Mouse (Mus musculus) myocyte (in vitro differentiated cells): ENCODE measurements around the gene Olfr1359. TPM values are rescaled to one million over a fixed set of nuclear protein-coding genes. Genes with fewer than 3 reads are reported as not detected.
"Not testable (repeated sequence)": the region's sequence is repeated elsewhere in the genome, so short reads cannot be mapped to it uniquely, and the experiment has no call there.

Experiments used
- H3K27me3 ChIP-seq: one replicate; pipeline ENCODE4 v1.6.1; 2011; ENCODE audit not compliant: control insufficient read depth, insufficient read depth, insufficient read length
- H3K36me3 ChIP-seq: one replicate; pipeline ENCODE4 v1.6.1; 2011; ENCODE audit not compliant: control insufficient read depth, insufficient read depth
- H3K4me2 ChIP-seq: one replicate; pipeline ENCODE4 v1.6.1; 2011; ENCODE audit warnings: low read depth, control low read depth
- H3K4me3 ChIP-seq: one replicate; pipeline ENCODE4 v1.5.1; 2011; ENCODE audit warnings: mild to moderate bottlenecking, control low read depth, moderate library complexity
- H3K79me2 ChIP-seq: one replicate; pipeline ENCODE4 v1.6.1; 2011; ENCODE audit not compliant: control insufficient read depth, insufficient read depth
- H3ac ChIP-seq: one replicate; pipeline ENCODE4 v1.6.1; 2011; ENCODE audit not compliant: control insufficient read depth, insufficient read length
- E2F4 ChIP-seq: IDR thresholded peaks from one replicate; pipeline ENCODE4 v1.6.1; 2011; ENCODE audit warnings: mild to moderate bottlenecking, control low read depth, moderate library complexity; ENCODE audit not compliant: insufficient read depth
- MYOG ChIP-seq, 3 experiments: IDR thresholded peaks; one replicate each; pipeline ENCODE4 v1.6.1; 2011; ENCODE audit warnings: control low read depth in 2 of 3, low read depth in 2 of 3, mild to moderate bottlenecking in 2 of 3; ENCODE audit not compliant: insufficient read length in 2 of 3, control insufficient read depth in 1 of 3, insufficient read depth in 1 of 3
- POLR2A ChIP-seq: IDR thresholded peaks from one replicate; pipeline ENCODE4 v1.6.1; 2011; ENCODE audit warnings: low read depth, mild to moderate bottlenecking, control low read depth, moderate library complexity; ENCODE audit not compliant: insufficient read length
- POLR2AphosphoS2 ChIP-seq: IDR thresholded peaks from one replicate; pipeline ENCODE4 v1.6.1; 2011; ENCODE audit warnings: low read depth, control low read depth; ENCODE audit not compliant: insufficient read length
- polyA plus RNA-seq: library from polyadenylated mRNA; unstranded; fragments of >200 nt; fragmentation: generic; extraction: Trizol; gene quantifications from one replicate; pipeline ENCODE4 v1.2.1, GENCODE M21; 2012; ENCODE audit warnings: missing spikeins

Gene Olfr1359
- polyA plus RNA-seq, 1 experiment: not detected

DNA sequence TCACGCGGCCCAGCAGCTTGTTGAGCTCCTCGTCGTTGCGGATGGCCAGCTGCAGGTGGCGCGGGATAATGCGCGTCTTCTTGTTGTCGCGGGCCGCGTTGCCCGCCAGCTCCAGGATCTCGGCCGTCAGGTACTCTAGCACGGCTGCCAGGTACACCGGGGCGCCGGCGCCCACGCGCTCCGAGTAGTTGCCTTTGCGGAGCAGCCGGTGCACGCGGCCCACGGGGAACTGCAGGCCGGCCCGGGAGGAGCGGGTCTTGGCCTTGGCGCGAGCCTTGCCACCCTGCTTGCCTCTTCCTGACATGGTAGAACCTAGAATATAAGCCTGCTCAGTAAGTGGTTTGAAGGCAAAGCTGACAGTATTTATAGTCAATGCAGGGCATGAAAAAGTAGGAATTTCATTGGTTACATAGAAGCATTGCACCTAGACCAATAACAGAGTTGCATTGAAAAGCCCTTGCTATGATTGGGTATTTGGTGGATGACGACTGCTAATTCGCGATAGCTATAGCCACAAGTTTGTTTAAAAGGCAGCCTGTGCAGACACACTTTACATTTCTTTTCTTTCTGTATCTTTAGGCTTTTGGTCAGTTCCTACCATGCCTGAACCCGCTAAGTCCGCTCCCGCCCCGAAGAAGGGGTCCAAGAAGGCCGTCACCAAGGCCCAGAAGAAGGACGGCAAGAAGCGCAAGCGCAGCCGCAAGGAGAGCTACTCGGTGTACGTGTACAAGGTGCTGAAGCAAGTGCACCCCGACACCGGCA, 55.8 kb downstream of the Olfr1359 start, which contains the start of the genes Hist1h2ak and Hist1h2bn:
Gene Hist1h2ak, minus strand, starts transcription at position 304 of the 762 bp plus-strand sequence.
Gene Hist1h2bn, plus strand, starts transcription at position 600 of the 762 bp plus-strand sequence.
- not testable (repeated sequence) for H3ac ChIP-seq, H3K27me3 ChIP-seq, H3K36me3 ChIP-seq
- peak within 1 kb of the TSS; percentile 74 for H3K4me2 ChIP-seq
- peak within 1 kb of the TSS; percentile 24 for H3K4me3 ChIP-seq
- peaks cover 10% of the 10 kb centered on the region for H3K79me2 ChIP-seq
- TF ChIP-seq POLR2AphosphoS2 (peak; percentile 96), POLR2A (peak; percentile 91)

- TF ChIP-seq E2F4 (peak; percentile 93), POLR2AphosphoS2 (peak; percentile 67)
- Histone ChIP-seq H3K4me3 (peak overlapping the region; percentile 24), H3K4me2 (peak overlapping the region; percentile 71)
- not testable (repeated sequence) for H3ac ChIP-seq, H3K79me2 ChIP-seq, H3K36me3 ChIP-seq, H3K27me3 ChIP-seq
Observed at GRCm38 (mm10) chr13:21754294-21755001, 56.5 kb downstream of the Olfr1359 start.

DNA sequence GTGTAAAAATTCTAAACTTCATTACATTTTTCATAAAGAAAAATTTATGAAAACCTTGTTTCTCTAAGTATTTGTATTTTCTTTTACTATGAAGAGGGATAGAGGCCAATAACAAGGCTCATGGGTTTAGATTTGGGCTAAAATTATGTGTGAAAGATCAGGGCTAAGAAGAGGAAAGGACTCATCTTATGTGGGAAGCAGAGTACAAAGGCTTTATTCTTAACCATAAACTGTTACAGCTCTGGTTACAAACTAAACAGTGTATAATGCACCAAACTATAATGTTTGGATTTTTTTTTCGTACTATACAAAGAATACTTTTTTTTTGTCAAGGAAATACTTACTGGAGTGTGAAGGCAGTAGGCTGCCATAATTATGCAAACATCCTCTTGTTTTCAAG, 57.8 kb downstream of the Olfr1359 start:
- Histone ChIP-seq H3K4me3 (peak overlapping the region; percentile 24), H3K79me2 (no peaks in the 10 kb centered on the region), H3K36me3 (no peaks in the 10 kb centered on the region), H3ac (no peak overlapping the region), H3K4me2 (peak overlapping the region; percentile 71), H3K27me3 (no peaks in the 10 kb centered on the region)
- TF ChIP-seq MYOG (IDR thresholded peaks at IDR 0.05; ENCODE audit: control insufficient read depth in 1 of 3, insufficient read depth in 1 of 3, insufficient read length in 2 of 3, low read depth in 2 of 3): no peak
- TF ChIP-seq E2F4: no peak

Other genes starting within 250 kb of the Olfr1359 start
- 6.3 TPM for gene Zscan26, start 244.4 kb upstream of the Olfr1359 start, polyA plus RNA-seq
- 0.05 TPM for gene Nkapl, start 229.6 kb upstream of the Olfr1359 start, polyA plus RNA-seq
- not detected for gene Zkscan4, start 219.2 kb upstream of the Olfr1359 start, polyA plus RNA-seq
- gene Gm10065, start 218.7 kb upstream of the Olfr1359 start, polyA plus RNA-seq: not detected
- gene AK157302, start 202.9 kb upstream of the Olfr1359 start, polyA plus RNA-seq: 0.71 TPM
- 29.0 TPM for gene Gm11273, start 196.7 kb upstream of the Olfr1359 start, polyA plus RNA-seq
- gene Zkscan8, start 167.0 kb upstream of the Olfr1359 start, polyA plus RNA-seq: 1.9 TPM
- gene Olfr1366, start 155.3 kb upstream of the Olfr1359 start, polyA plus RNA-seq: 0.02 TPM
- not detected for gene Olfr1535, start 138.2 kb upstream of the Olfr1359 start, polyA plus RNA-seq
- gene Olfr1364, start 116.4 kb upstream of the Olfr1359 start, polyA plus RNA-seq: not detected
- not detected for gene Olfr1362, start 84.1 kb upstream of the Olfr1359 start, polyA plus RNA-seq
- not detected for gene Olfr11, start 55.6 kb upstream of the Olfr1359 start, polyA plus RNA-seq
- not detected for gene Olfr1361, start 34.7 kb upstream of the Olfr1359 start, polyA plus RNA-seq
- not detected for gene Olfr1360, start 20.7 kb upstream of the Olfr1359 start, polyA plus RNA-seq
- 2.7 TPM for gene Hist1h2bl, start 18.0 kb downstream of the Olfr1359 start, polyA plus RNA-seq
- 6.4 TPM for gene Hist1h2ai, start 18.3 kb downstream of the Olfr1359 start, polyA plus RNA-seq
- 9.0 TPM for gene Hist1h3h, start 19.5 kb downstream of the Olfr1359 start, polyA plus RNA-seq
- gene Hist1h2bm, start 23.9 kb downstream of the Olfr1359 start, polyA plus RNA-seq: 1.3 TPM
- gene Hist1h4j, start 37.0 kb downstream of the Olfr1359 start, polyA plus RNA-seq: 1.3 TPM
- gene Hist1h4k, start 52.4 kb downstream of the Olfr1359 start, polyA plus RNA-seq: 6.3 TPM
- 2.3 TPM for gene Hist1h2ak, start 55.7 kb downstream of the Olfr1359 start, polyA plus RNA-seq
- 1.8 TPM for gene Hist1h2bn, start 56.0 kb downstream of the Olfr1359 start, polyA plus RNA-seq
- gene Hist1h1b, start 82.5 kb downstream of the Olfr1359 start, polyA plus RNA-seq: 1.7 TPM
- gene Hist1h3i, start 85.3 kb downstream of the Olfr1359 start, polyA plus RNA-seq: 10.6 TPM
- gene Hist1h2an, start 89.1 kb downstream of the Olfr1359 start, polyA plus RNA-seq: 6.8 TPM
- 0.89 TPM for gene Hist1h2bp, start 89.3 kb downstream of the Olfr1359 start, polyA plus RNA-seq
- gene Hist1h2bq, start 112.1 kb downstream of the Olfr1359 start, polyA plus RNA-seq: 72.0 TPM
- gene Hist1h2ao, start 112.4 kb downstream of the Olfr1359 start, polyA plus RNA-seq: not detected
- gene Hist1h4m, start 113.6 kb downstream of the Olfr1359 start, polyA plus RNA-seq: not detected
- 19.7 TPM for gene Hist1h4n, start 134.1 kb downstream of the Olfr1359 start, polyA plus RNA-seq
- gene Hist1h2ap, start 135.4 kb downstream of the Olfr1359 start, polyA plus RNA-seq: 730 TPM
- gene Hist1h2br, start 135.6 kb downstream of the Olfr1359 start, polyA plus RNA-seq: 71.7 TPM
- 0.89 TPM for gene Zfp184, start 247.0 kb downstream of the Olfr1359 start, polyA plus RNA-seq